Mouse (Mus musculus) T-helper 17 cell (primary cell): ENCODE measurements around the gene Rpp30.

Experiments
- in situ Hi-C, 2 experiments: fragments of 300-600 bp; cut with MboI, MseI; formaldehyde crosslinking; loops; 1 replicate in 1 of 2; 2 replicates in 1 of 2; pipeline ENCODE4 v1.15.1; 2025; ENCODE audit warnings: high pct_unique_total_duplicates in 2 of 2

Rpp30 gene

GRCm38 (mm10) chr19:36083262-36084225 is at the start of gene Rpp30:
Gene Rpp30, plus strand, starts transcription at chr19:36083716.
- in situ Hi-C loops: loop anchor here (5.0 kb wide), 2 partner anchors 956 to 1091 kb away; no protein-coding TSS in a partner anchor

GRCm38 (mm10) chr19:36046046-36046445 is 37.5 kb upstream of the Rpp30 start:
- in situ Hi-C loops: no loop called here

- in situ Hi-C loops: no loop called here
Observed at GRCm38 (mm10) chr19:36056502-36057221, 26.9 kb upstream of the Rpp30 start.

GRCm38 (mm10) chr19:36057231-36057811 is 26.2 kb upstream of the Rpp30 start, which contains the start of gene Htr7:
Gene Htr7, minus strand, starts transcription at chr19:36057507.
- in situ Hi-C loops: no loop called here

GRCm38 (mm10) chr19:36062801-36063529 is 20.6 kb upstream of the Rpp30 start:
- in situ Hi-C loops: no loop called here

GRCm38 (mm10) chr19:36082606-36083261 is 782 bp upstream of the Rpp30 start:
- in situ Hi-C loops: loop anchor here (5.0 kb wide), 2 partner anchors 955 to 1090 kb away; no protein-coding TSS in a partner anchor

- in situ Hi-C loops: loop anchor here in 1 of 2 experiments (5.0 kb wide), 1 partner anchor 1403 kb away; no protein-coding TSS in a partner anchor
Observed at GRCm38 (mm10) chr19:36090781-36091180, 7.3 kb downstream of the Rpp30 start.

- in situ Hi-C loops: no loop called here
Observed at GRCm38 (mm10) chr19:36097194-36097593, 13.7 kb downstream of the Rpp30 start.

- in situ Hi-C loops: no loop called here
Observed at GRCm38 (mm10) chr19:36098265-36098664, 14.7 kb downstream of the Rpp30 start.

GRCm38 (mm10) chr19:36098916-36099315 is 15.4 kb downstream of the Rpp30 start:
- in situ Hi-C loops: no loop called here

GRCm38 (mm10) chr19:36103909-36104308 is 20.4 kb downstream of the Rpp30 start:
- in situ Hi-C loops: loop anchor here (10.0 kb wide), 1 partner anchor 331 kb away; no protein-coding TSS in a partner anchor

- in situ Hi-C loops: loop anchor here (10.0 kb wide), 1 partner anchor 325 kb away; no protein-coding TSS in a partner anchor
Observed at GRCm38 (mm10) chr19:36109318-36109944, 25.9 kb downstream of the Rpp30 start.

- in situ Hi-C loops: no loop called here
Observed at GRCm38 (mm10) chr19:36110465-36110864, 26.9 kb downstream of the Rpp30 start.

GRCm38 (mm10) chr19:36111054-36111895 is 27.8 kb downstream of the Rpp30 start:
- in situ Hi-C loops: no loop called here

GRCm38 (mm10) chr19:36112007-36112406 is 28.5 kb downstream of the Rpp30 start:
- in situ Hi-C loops: no loop called here

- in situ Hi-C loops: no loop called here
Observed at GRCm38 (mm10) chr19:36116185-36116584, 32.7 kb downstream of the Rpp30 start.

- in situ Hi-C loops: no loop called here
Observed at GRCm38 (mm10) chr19:36119219-36119618, 35.7 kb downstream of the Rpp30 start.

GRCm38 (mm10) chr19:36119783-36120471 is 36.4 kb downstream of the Rpp30 start, which contains the start of gene Ankrd1:
Gene Ankrd1, minus strand, starts transcription at chr19:36120099.
- in situ Hi-C loops: no loop called here
